Mouse (Mus musculus): ENCODE measurements around the gene Rrp15.

GRCm38 (mm10) chr1:186721846-186722245, 27.3 kb downstream of the Rrp15 start:
- TF ChIP-seq CTCF (IDR thresholded peaks at IDR 0.05; ENCODE audit: low read depth, low read length) (peak; percentile 98), POLR2A (IDR thresholded peaks at IDR 0.05; ENCODE audit: extremely low read depth, insufficient read depth, low read length) (no peak)
